Comparison of ENCODE assay signal across 8 mouse cellular contexts in genomic region chr13:81385597-81386362, GRCm38 (mm10).
DNase-seq lines count a peak whose midpoint lies in the region; ATAC-seq and TF ChIP-seq lines count a peak whose summit lies in the region.

No protein-coding gene starts in this region.

- no peak overlapping the region for H3K9ac ChIP-seq in stomach, embryonic 14.5 days (replicated peaks; ENCODE audit: low read depth, low read length)
- H3K9ac ChIP-seq in stomach, postnatal 0 days (ENCODE audit: low read length): no peak overlapping the region
- H3K9ac ChIP-seq in midbrain, embryonic 16.5 days (ENCODE audit: low read depth, low read length): no peak overlapping the region

- H3K36me3 ChIP-seq in stomach, embryonic 14.5 days (ENCODE audit: control insufficient read depth, insufficient read depth, low read length): no peaks in the 10 kb centered on the region
- H3K36me3 ChIP-seq in stomach, postnatal 0 days (ENCODE audit: control insufficient read depth, insufficient read depth, low read length): no peaks in the 10 kb centered on the region
- no peaks in the 10 kb centered on the region for H3K36me3 ChIP-seq in midbrain, embryonic 16.5 days (ENCODE audit: control insufficient read depth, insufficient read depth, low read length)
- H3K36me3 ChIP-seq in midbrain, embryonic 10.5 days: peaks cover 64% of the 10 kb centered on the region

- no peak overlapping the region for H3K4me3 ChIP-seq in stomach, embryonic 14.5 days (ENCODE audit: low read depth, low read length)
- no peak overlapping the region for H3K4me3 ChIP-seq in stomach, postnatal 0 days (ENCODE audit: low read depth, low read length)
- no peak overlapping the region for H3K4me3 ChIP-seq in midbrain, embryonic 16.5 days (ENCODE audit: low read depth, low read length)
- no peak overlapping the region for H3K4me3 ChIP-seq in midbrain, embryonic 10.5 days

- ATAC-seq in stomach, embryonic 14.5 days (ENCODE audit: insufficient number of reproducible peaks, insufficient read depth, low FRiP score, low read depth): 0 out of 2 replicates have a peak, but pooled peaks have one; percentile 28
- ATAC-seq in stomach, postnatal 0 days (ENCODE audit: low FRiP score, low TSS enrichment): no peak
- ATAC-seq in midbrain, embryonic 16.5 days: no peak

- no peaks in the 10 kb centered on the region for H3K27me3 ChIP-seq in stomach, embryonic 14.5 days (ENCODE audit: control insufficient read depth, insufficient read depth, low read length)
- H3K27me3 ChIP-seq in stomach, postnatal 0 days (ENCODE audit: control insufficient read depth, insufficient read depth, low read length): no peaks in the 10 kb centered on the region
- no peaks in the 10 kb centered on the region for H3K27me3 ChIP-seq in midbrain, embryonic 16.5 days (ENCODE audit: control insufficient read depth, insufficient read depth, low read depth, low read length)
- H3K27me3 ChIP-seq in midbrain, embryonic 10.5 days (ENCODE audit: low read depth, poor library complexity, severe bottlenecking): no peaks in the 10 kb centered on the region

- no peaks in the 10 kb centered on the region for H3K4me1 ChIP-seq in stomach, embryonic 14.5 days (ENCODE audit: control insufficient read depth, insufficient read depth, low read length)
- no peaks in the 10 kb centered on the region for H3K4me1 ChIP-seq in stomach, postnatal 0 days (replicated peaks; ENCODE audit: control insufficient read depth, insufficient read depth)
- no peaks in the 10 kb centered on the region for H3K4me1 ChIP-seq in midbrain, embryonic 16.5 days (ENCODE audit: control insufficient read depth, insufficient read depth, low read length)
- no peaks in the 10 kb centered on the region for H3K4me1 ChIP-seq in midbrain, embryonic 10.5 days

- 66% methylated on average over 4 of the region's 4 CpGs for WGBS in stomach, embryonic 14.5 days
- WGBS in stomach, postnatal 0 days: 54% methylated on average over 4 of the region's 4 CpGs
- WGBS in midbrain, embryonic 16.5 days: 87% methylated on average over 4 of the region's 4 CpGs
- WGBS in midbrain, embryonic 10.5 days: 90% methylated on average over 4 of the region's 4 CpGs

- TF ChIP-seq CTCF in stomach, postnatal 0 days (IDR thresholded peaks at IDR 0.05; ENCODE audit: low read depth): no peak

- H3K9me3 ChIP-seq in stomach, embryonic 14.5 days (ENCODE audit: control insufficient read depth, low read depth, low read length): no peaks in the 10 kb centered on the region
- no peaks in the 10 kb centered on the region for H3K9me3 ChIP-seq in stomach, postnatal 0 days (ENCODE audit: control insufficient read depth, low read length)
- no peaks in the 10 kb centered on the region for H3K9me3 ChIP-seq in midbrain, embryonic 16.5 days (replicated peaks; ENCODE audit: control insufficient read depth, low read length, poor library complexity, severe bottlenecking)
- H3K9me3 ChIP-seq in midbrain, embryonic 10.5 days (replicated peaks): no peaks in the 10 kb centered on the region

- intact Hi-C loops in left cerebral cortex, postnatal 14 days (cut with DNase I): no loop called here

- no peak overlapping the region for H3K4me2 ChIP-seq in stomach, embryonic 14.5 days (replicated peaks; ENCODE audit: low read depth, low read length)
- no peak overlapping the region for H3K4me2 ChIP-seq in stomach, postnatal 0 days (replicated peaks; ENCODE audit: low read depth)
- H3K4me2 ChIP-seq in midbrain, embryonic 16.5 days (ENCODE audit: low read length): no peak overlapping the region

- peak; percentile 10 for DNase-seq in adrenal gland, adult 2 months
- DNase-seq in adrenal gland, adult 18-20 months (ENCODE audit: low spot score in 2 of 2): no peak
- DNase-seq in stomach, postnatal 0 days (ENCODE audit: low spot score): no peak
- DNase-seq in left cerebral cortex, postnatal 14 days (ENCODE audit: low spot score in 2 of 2): peak; percentile 46 to 63
- peak; percentile 8 for DNase-seq in testis, postnatal 14 days (ENCODE audit: low spot score)
- DNase-seq in midbrain, embryonic 10.5 days (ENCODE audit: low spot score): no peak

- H3K27ac ChIP-seq in stomach, embryonic 14.5 days (ENCODE audit: low read length): no peak overlapping the region
- H3K27ac ChIP-seq in stomach, postnatal 0 days (replicated peaks): no peak overlapping the region
- H3K27ac ChIP-seq in midbrain, embryonic 16.5 days (ENCODE audit: low read length): no peak overlapping the region
- no peak overlapping the region for H3K27ac ChIP-seq in midbrain, embryonic 10.5 days (replicated peaks)

- TF ChIP-seq EP300 in stomach, postnatal 0 days (optimal IDR thresholded peaks at IDR 0.05): no peak

Comparison
In these comparisons a context has a peak if more than half of its experiments do, and no peak if none do; other contexts are left out.
1. DNase-seq: peak in adrenal gland, adult 2 months (single experiment), left cerebral cortex, postnatal 14 days (2 of 2) and testis, postnatal 14 days (single experiment); none in adrenal gland, adult 18-20 months (0 of 2), stomach, postnatal 0 days (single experiment) and midbrain, embryonic 10.5 days (single experiment).